In genomic region chr8:37049969-37050683, GRCm38 (mm10) we compare ENCODE assay signal across 21 mouse cellular contexts. TPM values are rescaled to one million over a fixed set of nuclear protein-coding genes. Genes with fewer than 3 reads are reported as not detected.
A peak's percentile ranks its signal among the peaks of the same experiment; 100 is the strongest.
DNase-seq lines count a peak whose midpoint lies in the region; ATAC-seq lines count a peak whose summit lies in the region.
"Had no signal": no experiment of that assay in that cellular context is flagged by ENCODE, and none has a peak within 500 bp of the region (broad histone marks: within the 10 kb centered on the region; RNA-seq: fewer than 3 reads in every experiment).

No protein-coding gene starts in this region.

- no peaks in the 10 kb centered on the region for H3K36me3 ChIP-seq in forebrain, embryonic 14.5 days (ENCODE audit: control insufficient read depth, insufficient read depth, low read length)
- no peaks in the 10 kb centered on the region for H3K36me3 ChIP-seq in forebrain, embryonic 12.5 days (replicated peaks)
- H3K36me3 ChIP-seq: embryonic facial prominence, embryonic 12.5 days; hindbrain, embryonic 13.5 days; midbrain, embryonic 12.5 days; neural tube, embryonic 15.5 days had no signal

- no peaks in the 10 kb centered on the region for H3K4me1 ChIP-seq in forebrain, embryonic 14.5 days (ENCODE audit: control insufficient read depth, insufficient read depth, low read length)
- no peaks in the 10 kb centered on the region for H3K4me1 ChIP-seq in forebrain, embryonic 12.5 days
- H3K4me1 ChIP-seq: embryonic facial prominence, embryonic 12.5 days; midbrain, embryonic 12.5 days; neural tube, embryonic 15.5 days had no signal

- no peak overlapping the region for H3K27ac ChIP-seq in forebrain, embryonic 14.5 days (ENCODE audit: low read depth, low read length)
- no peak overlapping the region for H3K27ac ChIP-seq in forebrain, embryonic 12.5 days
- H3K27ac ChIP-seq: embryonic facial prominence, embryonic 12.5 days; hindbrain, embryonic 13.5 days; midbrain, embryonic 12.5 days; neural tube, embryonic 15.5 days had no signal

- H3K9me3 ChIP-seq in forebrain, embryonic 14.5 days (replicated peaks; ENCODE audit: control insufficient read depth, low read length), result no peaks in the 10 kb centered on the region
- H3K9me3 ChIP-seq in forebrain, embryonic 12.5 days, result no peaks in the 10 kb centered on the region
- H3K9me3 ChIP-seq: embryonic facial prominence, embryonic 12.5 days; midbrain, embryonic 12.5 days; neural tube, embryonic 15.5 days had no signal

- peak; percentile 93 for ATAC-seq in forebrain, embryonic 14.5 days
- ATAC-seq in forebrain, embryonic 12.5 days (ENCODE audit: low FRiP score), result no peak

- no peaks in the 10 kb centered on the region for H3K27me3 ChIP-seq in forebrain, embryonic 14.5 days (replicated peaks; ENCODE audit: control insufficient read depth, insufficient read depth, low read length)
- H3K27me3 ChIP-seq in forebrain, embryonic 12.5 days, result no peaks in the 10 kb centered on the region
- H3K27me3 ChIP-seq: embryonic facial prominence, embryonic 12.5 days; hindbrain, embryonic 13.5 days; midbrain, embryonic 12.5 days; neural tube, embryonic 15.5 days had no signal

- no peak overlapping the region for H3K4me3 ChIP-seq in forebrain, embryonic 14.5 days (ENCODE audit: low read depth, low read length)
- H3K4me3 ChIP-seq in forebrain, embryonic 12.5 days (replicated peaks), result no peak overlapping the region
- H3K4me3 ChIP-seq: embryonic facial prominence, embryonic 12.5 days; hindbrain, embryonic 13.5 days; midbrain, embryonic 12.5 days; myocyte; neural tube, embryonic 15.5 days had no signal

- 54% methylated on average over 6 of the region's 6 CpGs for WGBS in forebrain, embryonic 14.5 days
- WGBS in forebrain, embryonic 12.5 days, result 81% methylated on average over 6 of the region's 6 CpGs

- no peak overlapping the region for H3K9ac ChIP-seq in forebrain, embryonic 14.5 days (ENCODE audit: low read length)
- no peak overlapping the region for H3K9ac ChIP-seq in forebrain, embryonic 12.5 days
- H3K9ac ChIP-seq: embryonic facial prominence, embryonic 12.5 days; hindbrain, embryonic 13.5 days; midbrain, embryonic 12.5 days; neural tube, embryonic 15.5 days had no signal

- no peak overlapping the region for H3K4me2 ChIP-seq in forebrain, embryonic 14.5 days (ENCODE audit: low read length)
- no peak overlapping the region for H3K4me2 ChIP-seq in forebrain, embryonic 12.5 days
- H3K4me2 ChIP-seq: embryonic facial prominence, embryonic 12.5 days; hindbrain, embryonic 13.5 days; midbrain, embryonic 12.5 days; neural tube, embryonic 15.5 days had no signal

- DNase-seq in forebrain, embryonic 14.5 days (ENCODE audit: low spot score), result peak; percentile 88
- DNase-seq in layer of hippocampus, adult 11-12 months (ENCODE audit: low spot score), result peak; percentile 72
- no peak for DNase-seq in layer of hippocampus, postnatal 25 days (ENCODE audit: extremely low spot score in 1 of 2, low spot score in 1 of 2)
- DNase-seq in brain, adult 2 months (ENCODE audit: low read depth, low spot score), result peak; percentile 74
- peak; percentile 75 to 76 for DNase-seq in layer of hippocampus, adult 8-10 months (ENCODE audit: low spot score in 2 of 2)
- no peak for DNase-seq in adrenal gland, postnatal 36 days
- DNase-seq in lung, adult 18-20 months, result no peak
- DNase-seq: cerebellum, adult 8-10 months; gastrocnemius, postnatal 36 days; kidney, adult 2 months; kidney, postnatal 25 days; liver; lung, adult 2 months; lung, postnatal 4 days; retina, postnatal 1 day had no signal

RNA-seq across cellular contexts. Expression of gene AI429214, which starts 56.7 kb away (rescaled TPM):
- 0.19 and 0.34 TPM in 2 replicates for polyA plus RNA-seq in forebrain, embryonic 14.5 days (2014; fragmentation: Nextera tagmentation; extraction: Ambion mirVana)
- 0.19 and 0.36 TPM in 2 replicates for polyA plus RNA-seq in forebrain, embryonic 12.5 days (2016; fragmentation: Nextera tagmentation; extraction: Ambion mirVana)
- 1 to 10 TPM; 3.9 to 4.4 TPM for total RNA-seq in layer of hippocampus, postnatal 25 days (2021)
- total RNA-seq in layer of hippocampus, adult 8-10 months (2022), result 1 to 10 TPM; 3.5 to 4.0 (median 3.7) TPM
- 1 to 10 TPM; 2.4 to 2.6 TPM for total RNA-seq in adrenal gland, postnatal 36 days (2021)

Comparison
In these comparisons a context has a peak if more than half of its experiments do, and no peak if none do; other contexts are left out.
1. DNase-seq: peak in forebrain, embryonic 14.5 days (single experiment), layer of hippocampus, adult 11-12 months (single experiment), brain, adult 2 months (single experiment) and layer of hippocampus, adult 8-10 months (2 of 2); none in layer of hippocampus, postnatal 25 days (0 of 2), adrenal gland, postnatal 36 days (0 of 2) and lung, adult 18-20 months (0 of 2).